Mouse (Mus musculus): ENCODE results near the gene Tfap2c.

DNA sequence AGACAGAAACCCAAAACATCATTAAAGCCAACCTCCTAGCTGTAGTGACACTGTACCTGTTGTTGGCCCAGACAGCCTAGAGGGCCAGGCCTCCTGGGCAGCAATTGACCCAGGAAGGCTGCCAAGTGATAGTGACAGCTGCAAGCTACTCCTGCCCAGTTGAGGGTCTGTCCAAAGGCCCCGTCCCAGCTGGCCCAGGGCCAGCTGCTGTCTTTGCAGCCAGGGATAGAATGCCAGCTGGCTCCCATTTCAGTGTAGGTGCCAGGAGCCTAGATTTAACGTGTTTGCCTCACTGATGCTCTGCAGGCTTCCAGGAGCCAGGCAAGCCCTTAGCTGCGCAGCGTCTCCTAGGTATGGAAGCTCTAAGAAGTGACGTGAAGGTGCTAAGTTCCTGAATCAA is 29.8 kb downstream of the Tfap2c start:
- TF ChIP-seq CTCF (IDR thresholded peaks at IDR 0.05; ENCODE audit: borderline replicate concordance, insufficient read depth, low read length): no peak
- TF ChIP-seq POLR2A (IDR thresholded peaks at IDR 0.05; ENCODE audit: low read depth, low read length): no peak

All from embryonic fibroblast, embryonic 13.5 days (primary cell).